Mouse (Mus musculus): ENCODE measurements at regions not wholly inside any gene's neighbourhood (a gene's known extent, or its start where the extent isn't known, plus 50 kb on each side); places are given as distances from the start of the nearest gene placed in this dataset.

DNA sequence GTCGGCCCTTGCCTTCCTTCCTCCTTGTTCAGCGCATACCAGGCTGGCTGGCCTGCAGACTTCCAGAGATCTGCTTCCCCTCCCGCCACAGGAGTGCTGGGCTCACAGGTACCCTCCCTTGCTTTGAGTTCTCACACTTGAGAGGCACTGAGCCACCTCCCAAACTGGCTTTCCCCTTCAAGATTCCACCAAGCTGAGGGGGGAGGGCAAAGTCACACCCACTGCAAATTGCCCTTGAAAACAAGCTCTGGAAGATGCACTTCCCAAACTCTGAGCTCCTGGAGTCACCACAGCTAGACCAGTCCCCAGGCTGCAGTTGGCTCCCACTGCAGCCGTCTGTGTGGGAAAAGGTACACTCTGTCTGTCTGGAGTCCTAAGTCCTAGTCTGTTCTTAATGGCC lies 142.1 kb upstream of the Slc22a12 start:
- no peak for ATAC-seq (replicated peaks; ENCODE audit: low FRiP score, poor library complexity, severe bottlenecking)

GRCm38 (mm10) chr19:6679392-6680307 lies 136.8 kb upstream of the Slc22a12 start:
- ATAC-seq (replicated peaks; ENCODE audit: low FRiP score, poor library complexity, severe bottlenecking) = no peak

DNA sequence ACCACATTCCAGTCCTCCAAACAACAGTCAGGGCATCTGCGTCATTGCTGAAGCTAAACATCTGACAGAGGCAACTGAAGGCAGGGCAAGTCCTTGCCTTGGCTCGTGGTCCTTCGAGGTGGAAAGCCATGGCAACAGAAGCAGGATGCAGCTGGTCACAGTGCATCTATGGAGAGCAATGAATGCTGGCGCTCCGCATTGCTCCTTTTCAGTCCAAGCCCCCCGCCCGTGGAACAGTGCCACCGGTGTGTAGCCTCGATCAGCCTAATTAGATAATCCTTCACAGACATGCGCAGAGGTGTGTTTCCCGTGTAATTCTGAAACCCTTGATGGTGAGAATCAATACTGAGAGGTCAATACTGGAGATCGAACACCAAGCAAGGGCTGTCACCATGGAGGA lies 134.7 kb upstream of the Slc22a12 start:
- no peak for ATAC-seq (replicated peaks; ENCODE audit: low FRiP score, poor library complexity, severe bottlenecking)

- ATAC-seq (replicated peaks; ENCODE audit: low FRiP score, poor library complexity, severe bottlenecking) = no peak
These were observed 132.8 kb upstream of the Slc22a12 start for GRCm38 (mm10) chr19:6675586-6675985.

- no peak for ATAC-seq (replicated peaks; ENCODE audit: low FRiP score, poor library complexity, severe bottlenecking)
These were observed 128.9 kb upstream of the Slc22a12 start for GRCm38 (mm10) chr19:6671696-6672095.

- no peak for ATAC-seq (replicated peaks; ENCODE audit: low FRiP score, poor library complexity, severe bottlenecking)
These were observed 127.0 kb upstream of the Slc22a12 start for GRCm38 (mm10) chr19:6669881-6670280.

GRCm38 (mm10) chr19:6668545-6668944 lies 125.7 kb upstream of the Slc22a12 start:
- ATAC-seq (replicated peaks; ENCODE audit: low FRiP score, poor library complexity, severe bottlenecking) = no peak

- no peak for ATAC-seq (replicated peaks; ENCODE audit: low FRiP score, poor library complexity, severe bottlenecking)
These were observed 123.4 kb upstream of the Slc22a12 start for GRCm38 (mm10) chr19:6666187-6666722.

DNA sequence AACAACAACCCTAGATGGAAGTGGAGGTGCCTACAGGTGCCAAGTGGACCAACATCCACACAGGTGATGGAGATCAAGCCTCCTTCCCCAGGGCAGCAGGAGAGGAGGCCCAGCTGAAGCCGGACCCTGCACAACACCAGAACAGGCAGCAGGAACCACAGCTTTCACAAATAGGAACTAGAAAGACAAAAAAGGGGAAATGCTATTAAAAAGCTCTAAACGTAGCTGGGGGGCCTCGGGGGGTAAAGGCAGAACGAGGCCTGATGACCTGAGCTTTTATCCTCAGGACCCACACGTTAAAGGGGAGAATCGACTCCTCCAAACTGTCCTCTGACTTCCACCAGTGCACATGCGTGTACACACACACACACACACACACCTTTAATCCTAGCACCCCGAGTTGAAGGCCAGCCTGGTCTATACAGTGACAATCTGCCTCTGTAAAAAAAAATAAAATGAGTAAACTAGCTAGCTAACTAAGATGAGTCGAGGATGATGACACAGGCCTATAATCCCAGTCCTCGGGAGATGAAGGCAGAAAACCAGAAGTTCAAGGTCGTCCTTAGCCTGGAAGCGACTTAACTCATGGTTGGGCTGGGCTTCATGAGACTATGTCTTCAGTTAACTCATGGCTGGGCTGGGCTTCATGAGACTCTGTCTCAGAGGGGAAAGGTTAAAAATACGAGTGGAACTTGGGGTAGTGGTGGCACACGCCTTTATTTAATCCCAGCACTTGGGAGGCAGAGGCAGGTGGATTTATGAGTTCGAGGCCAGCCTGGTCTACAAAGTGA lies 122.6 kb upstream of the Slc22a12 start:
- no peak for ATAC-seq (replicated peaks; ENCODE audit: low FRiP score, poor library complexity, severe bottlenecking)

DNA sequence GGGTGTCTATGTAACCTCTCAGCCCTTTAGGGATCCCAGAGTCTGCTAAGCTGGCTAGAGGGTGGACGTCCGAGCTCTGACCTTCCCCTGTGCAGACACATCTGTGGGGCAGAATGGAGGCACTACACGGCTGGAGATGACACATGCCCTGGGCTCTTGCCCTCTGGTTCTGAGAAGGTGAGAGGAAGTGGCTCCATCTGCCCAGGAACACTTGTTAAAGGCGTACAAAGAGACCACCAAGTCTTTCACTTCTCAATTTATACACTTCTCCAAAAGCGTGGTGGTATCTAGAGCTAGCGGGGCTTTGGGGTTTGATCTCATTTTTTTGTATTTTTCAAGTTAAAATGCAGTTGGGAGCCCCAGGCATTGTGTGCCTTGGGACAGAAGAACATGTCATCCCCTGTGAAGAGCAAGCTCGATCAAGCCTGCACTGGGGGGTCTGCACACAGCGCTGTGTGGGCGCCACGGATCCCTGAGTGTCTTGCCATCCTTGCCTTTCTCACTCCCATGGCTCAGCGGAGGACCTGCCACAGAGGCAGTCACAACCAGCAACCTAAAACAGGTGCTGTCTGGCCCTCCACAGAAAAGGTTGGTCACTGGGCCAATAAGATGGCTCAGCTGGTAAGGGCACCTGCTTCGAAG lies 121.6 kb upstream of the Slc22a12 start:
- no peak for ATAC-seq (replicated peaks; ENCODE audit: low FRiP score, poor library complexity, severe bottlenecking)

DNA sequence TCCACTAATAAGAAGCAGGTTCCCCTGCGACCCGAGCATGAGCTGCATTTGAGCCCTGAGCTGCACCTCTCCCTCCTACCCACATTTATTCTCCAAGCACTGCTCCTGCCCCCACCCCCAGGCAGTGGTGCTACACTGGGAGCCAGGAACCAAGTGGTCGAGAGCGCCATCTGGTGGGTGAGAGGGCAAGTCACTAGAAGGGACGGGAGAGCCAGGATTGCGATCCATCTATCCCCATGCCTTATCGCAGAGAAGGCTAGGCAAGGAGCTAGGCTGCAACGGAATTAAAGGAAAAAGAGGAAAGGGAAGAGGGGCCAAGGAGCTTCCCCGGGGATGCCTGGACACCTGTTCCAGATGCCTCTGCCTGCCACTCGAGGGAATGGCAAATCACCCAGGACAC lies 120.6 kb upstream of the Slc22a12 start:
- peak; percentile 48; the same call in 1 of the 2 replicates for ATAC-seq (replicated peaks; ENCODE audit: low FRiP score, poor library complexity, severe bottlenecking)

GRCm38 (mm10) chr19:6662346-6662939 lies 119.6 kb upstream of the Slc22a12 start:
- no peak for ATAC-seq (replicated peaks; ENCODE audit: low FRiP score, poor library complexity, severe bottlenecking)

DNA sequence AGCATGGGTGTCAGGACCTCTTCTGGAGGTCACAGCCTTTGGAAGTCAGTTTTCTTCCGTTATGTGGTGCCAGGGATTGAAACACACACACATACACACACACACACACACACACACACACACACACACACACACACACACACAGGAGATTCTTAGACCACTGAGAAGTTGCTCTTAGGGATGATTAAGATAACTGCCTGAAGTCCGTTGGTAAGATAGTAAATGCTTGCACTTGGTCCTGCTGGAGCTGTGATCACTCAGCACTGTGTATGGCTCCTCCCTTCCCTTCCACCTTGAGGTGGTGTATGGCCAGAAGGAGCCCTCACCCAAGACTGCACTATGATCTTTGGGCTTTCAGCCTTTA lies 118.7 kb upstream of the Slc22a12 start:
- ATAC-seq (replicated peaks; ENCODE audit: low FRiP score, poor library complexity, severe bottlenecking) = no peak

DNA sequence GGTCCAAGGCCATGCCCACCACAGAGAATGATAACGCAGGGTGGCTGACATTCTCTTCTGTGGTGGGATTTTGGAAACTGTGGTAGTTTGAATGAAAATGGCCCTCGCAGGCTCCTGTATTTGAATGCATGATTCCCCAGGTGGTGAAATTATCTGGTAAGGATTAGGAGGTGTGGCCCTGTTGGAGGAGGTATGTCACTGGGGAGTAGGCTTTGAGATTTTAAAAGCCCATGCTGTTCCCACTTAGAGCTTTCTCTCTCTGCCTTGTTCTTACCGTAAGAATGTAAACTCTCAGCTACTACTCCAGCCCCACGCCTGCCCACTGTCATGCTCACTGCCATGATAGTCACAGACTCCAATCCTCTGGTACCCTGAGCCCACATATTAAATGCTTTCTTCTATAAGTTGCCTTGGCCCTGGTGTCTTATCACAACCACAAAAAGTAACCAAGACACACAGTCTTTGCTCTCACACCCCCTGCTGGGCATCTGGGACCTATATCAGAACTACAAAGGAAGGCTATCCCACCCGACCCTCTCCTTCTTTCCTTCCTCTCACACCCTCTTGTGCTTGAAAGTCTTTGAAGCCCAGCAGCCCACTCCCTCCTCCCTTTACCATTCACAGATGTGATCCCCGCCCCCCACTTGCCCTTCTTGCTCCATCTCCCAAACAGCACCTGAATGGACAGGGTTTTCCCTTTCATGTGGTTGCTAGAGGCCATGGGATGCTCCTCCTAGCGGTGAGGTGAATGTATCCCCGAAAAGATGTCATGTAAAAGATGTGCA lies 118.1 kb upstream of the Slc22a12 start:
- no peak for ATAC-seq (replicated peaks; ENCODE audit: low FRiP score, poor library complexity, severe bottlenecking)

GRCm38 (mm10) chr19:6660157-6660556 lies 117.3 kb upstream of the Slc22a12 start:
- 0 out of 2 replicates have a peak, but pooled peaks have one; percentile 37 for ATAC-seq (replicated peaks; ENCODE audit: low FRiP score, poor library complexity, severe bottlenecking)

GRCm38 (mm10) chr19:6654550-6654949 lies 111.7 kb upstream of the Slc22a12 start:
- ATAC-seq (replicated peaks; ENCODE audit: low FRiP score, poor library complexity, severe bottlenecking) = no peak

- no peak for ATAC-seq (replicated peaks; ENCODE audit: low FRiP score, poor library complexity, severe bottlenecking)
These were observed 109.9 kb upstream of the Slc22a12 start for GRCm38 (mm10) chr19:6652775-6653174.

DNA sequence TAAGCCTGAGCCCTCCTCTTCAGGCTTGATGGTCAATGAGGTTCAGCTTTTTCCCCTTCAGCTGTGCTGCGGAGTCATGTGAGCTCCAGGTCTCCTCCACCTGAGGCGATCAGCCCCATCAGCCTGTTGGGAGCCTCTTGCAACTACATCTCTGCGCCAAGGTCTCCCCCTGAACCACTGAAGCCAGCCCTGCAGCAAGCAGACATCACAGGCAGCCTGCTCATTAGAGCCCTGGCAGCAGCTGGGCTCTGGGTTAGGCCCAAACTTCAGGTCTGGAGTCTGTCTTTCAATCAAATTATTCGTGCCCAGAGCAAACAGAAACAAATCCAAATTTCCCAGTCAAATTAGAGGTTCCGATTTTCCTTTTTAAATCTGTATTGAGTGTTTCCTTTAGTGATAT lies 108.4 kb upstream of the Slc22a12 start:
- ATAC-seq (replicated peaks; ENCODE audit: low FRiP score, poor library complexity, severe bottlenecking) = no peak

GRCm38 (mm10) chr19:6649885-6650284 lies 107.1 kb upstream of the Slc22a12 start:
- no peak for ATAC-seq (replicated peaks; ENCODE audit: low FRiP score, poor library complexity, severe bottlenecking)
